ENCODE assay signal across 16 mouse cellular contexts in the genomic region with DNA sequence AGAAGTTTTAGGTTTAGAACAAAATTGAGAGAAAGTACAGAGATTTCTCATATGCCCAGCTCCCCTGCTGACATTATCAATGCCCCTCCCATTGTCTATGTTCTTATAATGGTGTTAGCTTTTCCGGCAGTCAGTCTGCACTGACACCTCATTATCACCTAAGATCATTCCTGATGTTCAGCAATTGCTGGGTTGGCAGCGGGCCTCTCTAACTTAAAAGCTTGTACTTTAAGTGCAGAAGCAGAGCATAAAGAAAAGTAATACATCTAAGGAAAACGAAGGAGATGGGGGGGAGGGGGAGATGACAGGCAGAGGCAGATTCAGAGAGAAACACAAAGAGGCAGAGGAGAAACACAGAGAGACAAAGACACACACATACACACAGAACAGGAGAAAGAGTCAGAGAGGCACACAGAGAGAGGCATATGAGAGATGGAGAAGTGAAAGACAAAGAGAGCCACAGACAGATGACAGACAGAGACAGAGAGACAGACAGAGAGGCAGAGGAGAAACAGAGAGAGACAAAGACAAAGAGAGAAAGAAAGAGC. TPM values are rescaled to one million over a fixed set of nuclear protein-coding genes. Genes with fewer than 3 reads are reported as not detected.
DNase-seq lines count a peak whose midpoint lies in the region; ATAC-seq lines count a peak whose summit lies in the region.
"Had no signal": no experiment of that assay in that cellular context is flagged by ENCODE, and none has a peak within 500 bp of the region (broad histone marks: within the 10 kb centered on the region; RNA-seq: fewer than 3 reads in every experiment).

No protein-coding gene starts in this region.

- no peak overlapping the region for H3K9ac ChIP-seq in hindbrain, embryonic 11.5 days (ENCODE audit: low read depth, low read length)
- H3K9ac ChIP-seq in neural tube, embryonic 12.5 days, result no peak overlapping the region
- H3K9ac ChIP-seq in midbrain, embryonic 12.5 days (replicated peaks), result no peak overlapping the region
- H3K9ac ChIP-seq: embryonic facial prominence, embryonic 12.5 days; liver, embryonic 15.5 days had no signal

- H3K4me2 ChIP-seq in hindbrain, embryonic 11.5 days (replicated peaks; ENCODE audit: low read depth, low read length), result no peak overlapping the region
- H3K4me2 ChIP-seq in neural tube, embryonic 12.5 days (replicated peaks), result no peak overlapping the region
- no peak overlapping the region for H3K4me2 ChIP-seq in midbrain, embryonic 12.5 days (replicated peaks)
- H3K4me2 ChIP-seq: embryonic facial prominence, embryonic 12.5 days; heart, embryonic 11.5 days; liver, embryonic 15.5 days had no signal

- H3K4me1 ChIP-seq in hindbrain, embryonic 10.5 days (replicated peaks), result peaks cover 6% of the 10 kb centered on the region
- no peaks in the 10 kb centered on the region for H3K4me1 ChIP-seq in hindbrain, embryonic 11.5 days (replicated peaks; ENCODE audit: control insufficient read depth, insufficient read depth, low read length)
- no peaks in the 10 kb centered on the region for H3K4me1 ChIP-seq in neural tube, embryonic 12.5 days
- H3K4me1 ChIP-seq in midbrain, embryonic 12.5 days, result no peaks in the 10 kb centered on the region
- H3K4me1 ChIP-seq: embryonic facial prominence, embryonic 12.5 days; liver, embryonic 15.5 days had no signal

- ATAC-seq in hindbrain, embryonic 11.5 days (ENCODE audit: low FRiP score), result no peak
- ATAC-seq in neural tube, embryonic 12.5 days (ENCODE audit: low FRiP score, low read depth), result 0 out of 2 replicates have a peak, but pooled peaks have one; percentile 21
- ATAC-seq in midbrain, embryonic 12.5 days (ENCODE audit: low FRiP score, low read depth), result 0 out of 2 replicates have a peak, but pooled peaks have one; percentile 34
- ATAC-seq in granulocyte monocyte progenitor cell, adult 5-6 weeks (replicated peaks; ENCODE audit: poor library complexity, severe bottlenecking), result no peak

- peak overlapping the region; percentile 19 for H3K27ac ChIP-seq in hindbrain, embryonic 10.5 days
- no peak overlapping the region for H3K27ac ChIP-seq in hindbrain, embryonic 11.5 days (ENCODE audit: low read depth, low read length)
- no peak overlapping the region for H3K27ac ChIP-seq in neural tube, embryonic 12.5 days
- no peak overlapping the region for H3K27ac ChIP-seq in midbrain, embryonic 12.5 days (replicated peaks)
- H3K27ac ChIP-seq: embryonic facial prominence, embryonic 12.5 days; liver, embryonic 15.5 days; stomach, postnatal 0 days had no signal

- H3K4me3 ChIP-seq in hindbrain, embryonic 10.5 days, result no peak overlapping the region
- no peak overlapping the region for H3K4me3 ChIP-seq in hindbrain, embryonic 11.5 days (ENCODE audit: low read depth, low read length)
- no peak overlapping the region for H3K4me3 ChIP-seq in neural tube, embryonic 12.5 days
- H3K4me3 ChIP-seq in midbrain, embryonic 12.5 days, result no peak overlapping the region
- H3K4me3 ChIP-seq: embryonic facial prominence, embryonic 12.5 days; liver, embryonic 15.5 days had no signal

- no peaks in the 10 kb centered on the region for H3K9me3 ChIP-seq in hindbrain, embryonic 10.5 days
- no peaks in the 10 kb centered on the region for H3K9me3 ChIP-seq in hindbrain, embryonic 11.5 days (ENCODE audit: control insufficient read depth, low read length)
- no peaks in the 10 kb centered on the region for H3K9me3 ChIP-seq in neural tube, embryonic 12.5 days
- no peaks in the 10 kb centered on the region for H3K9me3 ChIP-seq in midbrain, embryonic 12.5 days
- H3K9me3 ChIP-seq: embryonic facial prominence, embryonic 12.5 days; liver, embryonic 15.5 days had no signal

- WGBS in hindbrain, embryonic 10.5 days, result 56% methylated on average over 3 of the region's 3 CpGs
- 38% methylated on average over 3 of the region's 3 CpGs for WGBS in hindbrain, embryonic 11.5 days
- WGBS in neural tube, embryonic 12.5 days, result 39% methylated on average over 3 of the region's 3 CpGs
- 37% methylated on average over 3 of the region's 3 CpGs for WGBS in midbrain, embryonic 12.5 days

- no peaks in the 10 kb centered on the region for H3K36me3 ChIP-seq in hindbrain, embryonic 10.5 days
- H3K36me3 ChIP-seq in hindbrain, embryonic 11.5 days (ENCODE audit: control insufficient read depth, insufficient read depth, low read length), result no peaks in the 10 kb centered on the region
- no peaks in the 10 kb centered on the region for H3K36me3 ChIP-seq in neural tube, embryonic 12.5 days
- no peaks in the 10 kb centered on the region for H3K36me3 ChIP-seq in midbrain, embryonic 12.5 days
- H3K36me3 ChIP-seq: embryonic facial prominence, embryonic 12.5 days; liver, embryonic 15.5 days had no signal

- no peaks in the 10 kb centered on the region for H3K27me3 ChIP-seq in hindbrain, embryonic 10.5 days (ENCODE audit: insufficient read depth, poor library complexity, severe bottlenecking)
- H3K27me3 ChIP-seq in hindbrain, embryonic 11.5 days (ENCODE audit: control insufficient read depth, insufficient read depth, low read length), result no peaks in the 10 kb centered on the region
- no peaks in the 10 kb centered on the region for H3K27me3 ChIP-seq in neural tube, embryonic 12.5 days (replicated peaks)
- no peaks in the 10 kb centered on the region for H3K27me3 ChIP-seq in midbrain, embryonic 12.5 days
- H3K27me3 ChIP-seq: embryonic facial prominence, embryonic 12.5 days; liver, embryonic 15.5 days had no signal

- DNase-seq in hindbrain, embryonic 10.5 days (ENCODE audit: low spot score), result no peak
- no peak for DNase-seq in hindbrain, embryonic 11.5 days (ENCODE audit: low spot score)
- DNase-seq in neural tube, embryonic 10.5 days (ENCODE audit: extremely low spot score, low spot score), result no peak
- DNase-seq in adrenal gland, adult 18-20 months (ENCODE audit: low spot score in 2 of 2), result no peak
- DNase-seq in kidney, adult 11 months, result no peak
- DNase-seq: heart, postnatal 14 days; kidney, adult 8-10 months; layer of hippocampus, adult 9-11 months; right cerebral cortex, postnatal 14 days had no signal

RNA-seq across cellular contexts. Expression of a gene that starts 21.1 kb away (rescaled TPM):
- polyA plus RNA-seq in hindbrain, embryonic 10.5 days (2016; fragmentation: Nextera tagmentation; extraction: Ambion mirVana), result 44.8 and 50.3 TPM in 2 replicates
- polyA plus RNA-seq in hindbrain, embryonic 11.5 days (2014; fragmentation: Nextera tagmentation; extraction: Ambion mirVana), result 76.8 and 78.2 TPM in 2 replicates
- polyA plus RNA-seq in neural tube, embryonic 12.5 days (2016; fragmentation: Nextera tagmentation; extraction: Ambion mirVana), result 77.2 and 83.4 TPM in 2 replicates
- 108 and 111 TPM in 2 replicates for polyA plus RNA-seq in midbrain, embryonic 12.5 days (2016; fragmentation: Nextera tagmentation; extraction: Ambion mirVana)
- total RNA-seq in adrenal gland, adult 18-20 months (2021), result 100 to 1,000 TPM; 210 to 229 TPM
- total RNA-seq in granulocyte monocyte progenitor cell, adult 5-6 weeks (2014; fragmentation: Nextera tagmentation), result 55.0 and 90.4 TPM in 2 replicates
- total RNA-seq in granulocyte monocyte progenitor cell, adult 5-6 weeks (2017), result 98.1 and 98.8 TPM in 2 replicates

Comparison
In these comparisons a context has a peak if more than half of its experiments do, and no peak if none do; other contexts are left out.
1. ATAC-seq: peak in neural tube, embryonic 12.5 days (single experiment) and midbrain, embryonic 12.5 days (single experiment); none in hindbrain, embryonic 11.5 days (single experiment) and granulocyte monocyte progenitor cell, adult 5-6 weeks (single experiment).